Mouse (Mus musculus) neural tube, embryonic 12.5 days (tissue): ENCODE results near the gene Inhbc. TPM values are rescaled to one million over a fixed set of nuclear protein-coding genes. Genes with fewer than 3 reads are reported as not detected.
A peak's percentile ranks its signal among the peaks of the same experiment; 100 is the strongest.
"Not testable (repeated sequence)": the region's sequence is repeated elsewhere in the genome, so short reads cannot be mapped to it uniquely, and the experiment has no call there.

Experiments used
- ATAC-seq: fragments of 200-750 bp; cut with Nextera tagmentation; 2 replicates; pipeline ENCODE4 v1.8.0; 2017; ENCODE audit warnings: low read depth, mild to moderate bottlenecking, moderate TSS enrichment, moderate library complexity; ENCODE audit not compliant: low FRiP score
- H3K27ac ChIP-seq: fragments of 300-500 bp; sonication (generic); 2 replicates; pipeline ENCODE4 v1.5.1; 2016
- H3K27me3 ChIP-seq: fragments of 300-500 bp; sonication (generic); replicated peaks from 2 replicates; pipeline ENCODE4 v1.6.1; 2016; ENCODE audit warnings: mild to moderate bottlenecking
- H3K36me3 ChIP-seq: fragments of 300-500 bp; sonication (generic); 2 replicates; pipeline ENCODE4 v1.6.1; 2016; ENCODE audit warnings: mild to moderate bottlenecking
- H3K4me1 ChIP-seq: fragments of 300-500 bp; sonication (generic); 2 replicates; pipeline ENCODE4 v1.6.1; 2016
- H3K4me2 ChIP-seq: fragments of 300-500 bp; sonication (generic); replicated peaks from 2 replicates; pipeline ENCODE4 v1.6.1; 2016; ENCODE audit warnings: mild to moderate bottlenecking
- H3K4me3 ChIP-seq: fragments of 300-500 bp; sonication (generic); 2 replicates; pipeline ENCODE4 v1.5.1; 2016
- H3K9ac ChIP-seq: fragments of 300-500 bp; sonication (generic); 2 replicates; pipeline ENCODE4 v1.6.1; 2016; ENCODE audit warnings: mild to moderate bottlenecking
- H3K9me3 ChIP-seq: fragments of 300-500 bp; sonication (generic); 2 replicates; pipeline ENCODE4 v1.6.1; 2016; ENCODE audit warnings: mild to moderate bottlenecking
- WGBS: fragments of 180-500 bp; shearing (Covaris S2); methylation state at CpG from one replicate; pipeline ENCODE4 v1.1.7; 2016; 5-methylcytosine and 5-hydroxymethylcytosine counted together
- polyA plus RNA-seq: library from polyadenylated mRNA; unstranded; fragments of >200 nt; fragmentation: Nextera tagmentation; extraction: Ambion mirVana; gene quantifications from 2 replicates; pipeline ENCODE4 v1.2.1, GENCODE M21; 2016

Gene Inhbc
- polyA plus RNA-seq, 1 experiment from 2014 or later: not detected

DNA sequence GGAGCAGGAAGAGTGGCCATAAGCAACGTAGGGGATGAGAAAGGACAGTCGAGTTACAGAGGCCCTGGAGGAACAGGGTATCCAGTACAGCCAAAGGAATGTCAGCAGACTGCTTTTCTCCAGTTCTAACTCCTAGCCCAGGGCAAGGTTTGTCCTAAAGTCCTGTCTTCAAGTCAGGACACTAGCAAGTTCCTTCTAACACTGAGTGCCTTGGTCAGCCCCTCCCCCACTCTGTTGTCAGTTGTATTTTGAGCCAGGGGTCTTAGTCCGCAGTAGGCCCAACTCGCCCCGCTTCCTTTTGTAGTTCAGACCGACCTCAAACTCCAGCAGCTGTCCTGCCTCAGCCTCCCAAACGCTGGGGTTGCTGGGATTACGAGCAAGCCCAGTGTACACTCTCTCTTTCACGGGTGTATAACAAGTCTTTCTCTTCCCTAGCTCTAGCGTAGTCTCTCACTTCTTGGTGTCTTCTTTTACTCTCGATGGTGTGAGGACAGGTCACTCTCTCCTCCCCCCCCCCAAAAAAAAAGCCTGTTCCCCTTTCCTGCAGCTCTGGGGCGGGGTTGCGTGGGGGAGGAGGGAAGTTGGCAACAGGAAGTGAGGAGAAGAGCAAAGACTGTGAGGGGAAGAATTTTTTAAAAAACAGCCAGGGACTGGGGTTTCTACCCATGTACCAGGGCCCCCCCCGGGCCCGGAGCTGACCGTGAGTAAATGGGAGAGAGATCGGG, 46.9 kb downstream of the Inhbc start:
- H3K36me3 ChIP-seq: no peaks in the 10 kb centered on the region
- no peak overlapping the region for H3K4me2 ChIP-seq
- no peak overlapping the region for H3K4me3 ChIP-seq
- no peak overlapping the region for H3K9ac ChIP-seq
- WGBS: 75% methylated on average over 17 of the region's 17 CpGs
- no peak for ATAC-seq
- H3K4me1 ChIP-seq: peaks cover 14% of the 10 kb centered on the region
- no peaks in the 10 kb centered on the region for H3K9me3 ChIP-seq
- H3K27me3 ChIP-seq: peaks cover 49% of the 10 kb centered on the region
- H3K27ac ChIP-seq: no peak overlapping the region

DNA sequence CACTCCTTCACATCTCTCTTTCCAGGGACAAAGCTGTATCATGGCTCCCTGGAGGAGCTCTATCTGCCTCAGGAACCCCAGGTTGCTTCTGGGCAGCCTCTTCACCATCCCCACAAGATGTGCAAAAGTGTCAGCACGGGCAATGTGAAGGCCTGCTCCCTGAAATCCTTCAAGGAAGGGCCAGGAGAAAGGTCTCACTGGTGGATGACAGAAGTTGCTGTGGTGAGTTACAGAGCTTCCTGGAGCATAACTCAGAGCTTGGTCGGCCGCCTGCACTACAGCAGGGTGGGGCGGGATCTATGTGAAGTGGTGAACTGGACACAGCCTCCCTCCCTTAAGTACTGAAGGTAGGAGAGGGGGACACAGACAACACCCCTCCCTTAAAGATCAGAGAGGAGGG, 47.6 kb downstream of the Inhbc start:
- H3K4me2 ChIP-seq: no peak overlapping the region
- H3K4me1 ChIP-seq: peaks cover 14% of the 10 kb centered on the region
- H3K36me3 ChIP-seq: no peaks in the 10 kb centered on the region
- no peaks in the 10 kb centered on the region for H3K9me3 ChIP-seq
- ATAC-seq: no peak
- 89% methylated on average over 4 of the region's 4 CpGs for WGBS
- peaks cover 43% of the 10 kb centered on the region for H3K27me3 ChIP-seq
- H3K27ac ChIP-seq: no peak overlapping the region
- no peak overlapping the region for H3K4me3 ChIP-seq
- H3K9ac ChIP-seq: no peak overlapping the region

DNA sequence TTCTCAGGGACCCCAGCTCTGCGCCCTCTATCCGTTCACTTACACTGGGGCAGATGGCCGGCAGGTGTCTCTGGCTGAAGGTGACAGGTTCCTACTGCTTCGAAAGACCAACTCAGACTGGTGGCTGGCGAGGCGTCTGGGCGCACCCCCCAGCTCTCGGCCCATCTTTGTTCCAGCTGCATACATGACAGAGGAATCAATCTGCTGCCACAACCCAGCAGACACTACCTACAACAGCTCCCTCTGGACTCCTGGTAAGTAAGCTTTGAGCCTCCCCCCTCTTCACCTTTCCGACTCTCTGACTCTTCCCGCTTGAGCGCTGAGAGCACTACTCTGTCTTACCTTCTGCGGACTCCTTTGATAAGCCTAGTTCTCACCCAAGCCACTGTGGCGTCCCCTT, 48.1 kb downstream of the Inhbc start:
- 67% methylated on average over 13 of the region's 13 CpGs for WGBS
- no peak overlapping the region for H3K9ac ChIP-seq
- H3K9me3 ChIP-seq: no peaks in the 10 kb centered on the region
- H3K27ac ChIP-seq: no peak overlapping the region
- H3K36me3 ChIP-seq: no peaks in the 10 kb centered on the region
- no peak overlapping the region for H3K4me2 ChIP-seq
- ATAC-seq: no peak
- H3K27me3 ChIP-seq: peaks cover 38% of the 10 kb centered on the region
- H3K4me1 ChIP-seq: peaks cover 14% of the 10 kb centered on the region
- no peak overlapping the region; the same call in 1 of the 2 replicates for H3K4me3 ChIP-seq

DNA sequence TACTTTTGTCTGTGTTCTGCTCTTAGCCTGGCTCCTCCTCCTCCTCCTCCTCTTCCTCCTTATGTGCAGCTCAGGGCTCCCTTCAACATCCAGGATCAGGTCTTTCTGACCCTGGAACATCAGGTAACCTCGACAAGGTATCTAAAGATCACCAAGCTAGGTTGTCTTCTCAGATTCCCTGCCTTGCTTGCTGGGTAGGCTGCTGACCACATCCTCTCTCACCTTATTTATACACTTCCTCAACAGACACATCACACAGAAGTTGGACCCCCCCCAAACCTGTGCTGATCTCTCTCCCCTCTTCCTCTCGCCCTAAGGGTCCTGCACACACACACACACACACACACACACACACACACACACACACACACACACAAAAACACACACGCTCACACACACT, 48.6 kb downstream of the Inhbc start, which contains the start of gene Arhgap9:
Arhgap9 (plus strand) TSS at position 344 of the 400 bp plus-strand sequence.
- H3K27ac ChIP-seq: no peak within 1 kb of the TSS
- no peaks in the 10 kb centered on the region for H3K36me3 ChIP-seq
- ATAC-seq: no peak
- 72% methylated on average over 3 of the region's 3 CpGs for WGBS
- no peak within 1 kb of the TSS; the same call in 1 of the 2 replicates for H3K4me3 ChIP-seq
- no peak within 1 kb of the TSS for H3K4me2 ChIP-seq
- no peaks in the 10 kb centered on the region for H3K9me3 ChIP-seq
- H3K27me3 ChIP-seq: peaks cover 32% of the 10 kb centered on the region
- no peak within 1 kb of the TSS for H3K9ac ChIP-seq
- H3K4me1 ChIP-seq: peaks cover 11% of the 10 kb centered on the region

DNA sequence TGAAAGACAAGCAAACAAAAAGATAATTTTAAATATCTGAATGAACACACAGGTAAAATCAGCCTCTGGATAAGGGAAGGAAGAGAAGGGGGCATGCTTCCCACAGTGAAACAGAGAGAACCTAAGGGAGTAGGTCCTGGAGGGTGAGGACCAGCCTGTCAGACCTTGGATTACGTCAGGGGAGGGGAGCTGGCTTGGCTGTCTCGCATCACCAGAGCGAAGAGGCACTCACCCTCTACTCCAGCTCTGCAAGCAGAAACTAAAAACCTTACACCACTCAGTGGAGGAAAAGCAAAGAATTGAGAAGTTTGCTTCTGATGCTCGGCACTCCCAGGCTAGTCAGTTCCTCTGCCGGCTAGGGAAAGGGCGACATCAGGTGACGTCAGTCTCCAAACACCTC, 50.3 kb downstream of the Inhbc start:
- Histone ChIP-seq H3K36me3 (no peaks in the 10 kb centered on the region), H3K27me3 (peaks cover 16% of the 10 kb centered on the region), H3K27ac (no peak overlapping the region), H3K4me1 (no peaks in the 10 kb centered on the region), H3K9ac (no peak overlapping the region; the same call in 1 of the 2 replicates), H3K4me2 (no peak overlapping the region), H3K4me3 (no peak overlapping the region), H3K9me3 (no peaks in the 10 kb centered on the region)
- WGBS: 87% methylated on average over 7 of the region's 7 CpGs
- ATAC-seq: no peak

DNA sequence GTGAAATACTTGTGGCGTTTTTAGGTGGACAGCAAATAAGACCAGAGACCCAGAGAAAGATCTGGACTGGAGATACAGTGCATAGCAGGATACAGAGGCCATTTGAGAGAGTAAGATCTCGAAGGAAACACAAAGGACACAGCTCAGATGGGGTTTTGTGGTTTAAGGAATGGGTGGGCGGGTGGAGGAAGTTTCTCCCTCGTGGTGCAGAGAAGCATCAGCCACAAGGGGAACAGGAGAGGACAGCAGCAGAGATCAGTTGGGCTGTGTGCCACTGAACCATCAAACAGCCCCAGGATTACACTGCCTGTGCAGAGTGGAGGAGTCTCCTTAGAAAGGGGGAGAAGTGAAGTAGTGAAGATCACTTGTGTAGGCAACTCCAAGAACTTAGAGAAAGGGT, 52.2 kb downstream of the Inhbc start:
- H3K4me3 ChIP-seq: no peak overlapping the region
- no peak overlapping the region for H3K27ac ChIP-seq
- H3K4me2 ChIP-seq: no peak overlapping the region
- 51% methylated on average over 4 of the region's 4 CpGs for WGBS
- H3K27me3 ChIP-seq: no peaks in the 10 kb centered on the region
- no peak overlapping the region for H3K9ac ChIP-seq
- H3K9me3 ChIP-seq: no peaks in the 10 kb centered on the region
- H3K36me3 ChIP-seq: no peaks in the 10 kb centered on the region
- no peaks in the 10 kb centered on the region for H3K4me1 ChIP-seq
- ATAC-seq: no peak

DNA sequence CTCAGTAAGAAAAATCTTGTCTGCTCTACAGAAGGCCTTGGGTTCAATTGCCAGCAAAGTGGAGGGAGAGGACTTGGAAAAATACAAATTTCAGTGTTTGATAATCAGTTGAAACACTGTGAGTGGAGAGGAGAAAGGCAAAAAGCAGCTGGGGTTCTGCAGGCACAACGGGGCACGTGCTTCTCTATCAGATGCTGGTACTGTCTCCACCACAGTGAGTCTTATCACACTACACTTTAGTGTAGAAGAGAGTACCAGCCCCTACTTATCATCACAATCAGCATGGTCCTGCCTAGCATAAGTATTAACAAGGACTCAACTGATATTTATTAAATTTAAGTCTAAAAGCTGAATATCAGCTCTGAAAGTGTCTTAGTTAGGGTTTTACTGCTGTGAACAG, 53.0 kb downstream of the Inhbc start:
- H3K9me3 ChIP-seq: no peaks in the 10 kb centered on the region
- H3K4me3 ChIP-seq: no peak overlapping the region
- 84% methylated on average over 2 of the region's 2 CpGs for WGBS
- no peaks in the 10 kb centered on the region for H3K27me3 ChIP-seq
- no peak overlapping the region for H3K9ac ChIP-seq
- H3K4me2 ChIP-seq: no peak overlapping the region
- H3K27ac ChIP-seq: no peak overlapping the region
- no peak for ATAC-seq
- H3K4me1 ChIP-seq: no peaks in the 10 kb centered on the region
- no peaks in the 10 kb centered on the region for H3K36me3 ChIP-seq

DNA sequence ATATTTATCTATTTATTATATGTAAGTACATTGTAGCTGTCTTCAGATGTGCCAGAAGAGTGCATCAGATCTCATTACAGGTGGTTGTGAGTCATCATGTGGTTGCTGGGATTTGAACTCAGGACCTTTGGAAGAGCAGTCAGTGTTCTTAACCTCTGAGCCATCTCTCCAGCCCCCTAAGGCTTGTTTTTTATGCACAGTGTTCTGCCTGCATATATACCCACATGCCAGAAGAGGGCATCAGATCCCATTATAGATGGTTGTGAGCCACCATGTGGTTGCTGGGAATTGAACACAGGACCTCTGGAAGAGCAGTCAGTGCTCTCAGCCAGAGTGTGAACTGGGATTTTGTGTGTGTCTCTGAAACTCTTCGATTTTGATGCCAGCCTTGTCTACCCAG, 55.3 kb downstream of the Inhbc start:
- H3K9me3 ChIP-seq, H3K4me2 ChIP-seq, H3K36me3 ChIP-seq, H3K27ac ChIP-seq, H3K9ac ChIP-seq, H3K4me3 ChIP-seq, H3K27me3 ChIP-seq, ATAC-seq: not testable (repeated sequence)
- 79% methylated on average over 1 of the region's 1 CpGs for WGBS
- peaks cover 11% of the 10 kb centered on the region for H3K4me1 ChIP-seq

DNA sequence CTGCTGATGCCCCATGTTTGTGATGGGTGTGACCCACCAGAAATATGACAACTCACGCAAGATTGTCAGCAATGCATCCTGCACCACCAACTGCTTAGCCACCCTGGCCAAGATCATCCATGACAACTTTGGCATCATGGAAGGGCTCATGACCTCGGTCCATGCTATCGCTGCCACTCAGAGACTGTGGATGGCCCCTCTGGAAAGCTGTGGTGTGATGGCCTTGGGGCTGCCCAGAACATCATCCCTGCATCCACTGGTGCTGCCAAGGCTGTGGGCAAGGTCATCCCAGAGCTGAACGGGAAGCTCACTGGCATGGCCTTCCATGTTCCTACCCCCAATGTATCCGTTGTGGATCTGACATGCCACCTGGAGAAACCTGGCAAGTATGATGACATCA, 56.7 kb downstream of the Inhbc start:
- WGBS: 91% methylated on average over 5 of the region's 5 CpGs
- H3K36me3 ChIP-seq, H3K9ac ChIP-seq, H3K9me3 ChIP-seq, H3K4me3 ChIP-seq, H3K27ac ChIP-seq, ATAC-seq, H3K4me2 ChIP-seq, H3K27me3 ChIP-seq: not testable (repeated sequence)
- peaks cover 11% of the 10 kb centered on the region for H3K4me1 ChIP-seq

DNA sequence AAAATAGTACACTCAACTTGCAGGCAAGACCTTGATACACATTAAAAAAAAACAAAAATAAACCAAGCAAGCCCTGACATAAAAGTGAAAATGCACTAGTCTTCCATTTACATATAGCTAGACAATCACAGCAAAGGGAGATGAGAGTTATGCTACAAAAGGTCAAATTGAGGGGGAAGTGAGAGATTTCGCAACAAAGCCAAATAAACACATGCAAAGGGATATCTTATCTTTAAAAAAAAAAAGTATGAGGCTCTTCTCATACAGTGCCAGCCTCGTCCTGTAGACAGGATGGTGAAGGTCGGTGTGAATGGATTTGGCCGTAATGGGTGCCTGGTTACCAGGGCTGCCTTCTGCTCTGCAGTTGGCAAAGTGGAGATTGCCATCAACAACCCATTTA, 57.4 kb downstream of the Inhbc start:
- Histone ChIP-seq H3K9ac (no peak overlapping the region), H3K4me2 (no peak overlapping the region), H3K4me1 (peaks cover 11% of the 10 kb centered on the region), H3K27me3 (no peaks in the 10 kb centered on the region), H3K9me3 (no peaks in the 10 kb centered on the region), H3K27ac (no peak overlapping the region), H3K36me3 (peaks cover 15% of the 10 kb centered on the region), H3K4me3 (no peak overlapping the region)
- no peak for ATAC-seq
- 89% methylated on average over 4 of the region's 4 CpGs for WGBS

DNA sequence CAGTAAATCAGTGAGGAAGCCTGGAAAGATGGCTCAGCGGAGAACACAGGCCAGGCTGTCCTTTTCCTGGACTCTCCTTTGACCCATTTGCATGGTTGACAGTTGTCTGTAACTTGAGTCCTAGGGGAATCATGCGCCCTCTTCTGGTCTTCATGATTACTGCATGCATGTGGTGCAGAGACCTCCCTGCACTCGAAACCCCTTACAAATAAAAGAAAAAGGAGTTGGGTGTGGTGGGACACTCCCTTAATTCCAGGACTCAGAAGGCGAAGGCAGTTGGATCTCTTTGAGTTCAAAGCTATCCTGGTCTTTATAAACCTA, 57.9 kb downstream of the Inhbc start:
- Histone ChIP-seq H3K4me1 (peaks cover 11% of the 10 kb centered on the region), H3K9ac (peak overlapping the region; percentile 42; the same call in 1 of the 2 replicates), H3K4me3 (peak overlapping the region; percentile 79), H3K27ac (no peak overlapping the region), H3K36me3 (peaks cover 21% of the 10 kb centered on the region), H3K9me3 (no peaks in the 10 kb centered on the region), H3K27me3 (no peaks in the 10 kb centered on the region), H3K4me2 (peak overlapping the region; percentile 85)
- ATAC-seq: peak; percentile 69
- 2% methylated on average over 4 of the region's 4 CpGs for WGBS

DNA sequence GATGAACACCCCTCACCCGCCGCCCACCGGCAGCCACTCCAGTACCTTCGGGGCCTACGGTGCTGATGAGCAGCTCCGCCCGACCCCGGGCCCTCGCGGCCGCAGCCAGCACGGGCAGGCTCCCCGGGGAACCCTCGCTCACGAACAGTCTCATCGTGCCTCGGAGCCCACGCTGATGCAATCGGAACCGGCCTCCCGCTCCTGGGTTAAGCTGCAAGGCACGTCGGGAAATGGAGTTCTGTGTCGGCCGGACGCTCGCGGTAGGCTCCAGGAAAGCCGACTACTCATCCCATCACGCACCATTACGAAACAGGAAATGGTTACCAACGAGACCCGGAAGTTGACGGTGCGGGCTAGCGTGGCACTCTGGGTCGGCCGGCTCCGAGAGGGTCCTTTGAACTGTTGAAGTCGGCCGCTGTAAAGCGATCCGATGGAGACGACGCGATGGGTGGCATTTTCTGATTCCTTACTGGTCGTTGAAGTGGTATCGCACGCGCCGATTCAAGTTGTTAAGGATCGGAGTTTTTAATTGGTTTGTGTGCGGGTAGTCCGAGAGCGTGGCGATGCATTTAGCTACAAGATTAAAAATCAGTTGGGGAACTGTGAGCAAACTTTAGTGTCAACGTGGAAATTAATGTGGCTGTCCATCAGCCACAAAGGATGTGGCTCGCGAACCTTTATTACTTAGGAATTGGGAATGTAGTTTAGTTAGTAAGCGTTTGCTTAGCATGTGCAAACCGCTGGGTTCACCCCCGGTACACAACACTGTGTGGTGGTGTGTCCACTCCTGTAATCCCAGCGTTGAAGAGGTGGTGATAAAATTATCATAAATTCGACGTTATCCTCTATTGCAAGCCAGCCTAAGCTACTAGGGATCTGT, 58.5 kb downstream of the Inhbc start, which contains the start of gene Mars:
Mars (minus strand) TSS at position 311 of the 880 bp plus-strand sequence.
- under 1% methylated on average over 65 of the region's 65 CpGs for WGBS
- ATAC-seq: peak; percentile 97
- H3K27ac ChIP-seq: no peak within 1 kb of the TSS
- H3K4me2 ChIP-seq: peak within 1 kb of the TSS; percentile 85
- peak within 1 kb of the TSS; percentile 79 for H3K4me3 ChIP-seq
- H3K36me3 ChIP-seq: peaks cover 27% of the 10 kb centered on the region
- H3K9ac ChIP-seq: peak within 1 kb of the TSS; percentile 82
- peaks cover 11% of the 10 kb centered on the region for H3K4me1 ChIP-seq
- no peaks in the 10 kb centered on the region for H3K9me3 ChIP-seq
- H3K27me3 ChIP-seq: no peaks in the 10 kb centered on the region
